Mouse (Mus musculus) kidney, adult 2 months (tissue): Measurements from ENCODE around the gene Catsper4.

Experiments used
- CTCF ChIP-seq: fragments of 200-500 bp; conservative IDR thresholded peaks from 2 replicates; pipeline ENCODE4 v1.5.1; 2011; ENCODE audit warnings: low read depth, mild to moderate bottlenecking, control low read depth, low read length, moderate library complexity, mixed read lengths; ENCODE audit not compliant: insufficient read depth, insufficient read length
- POLR2A ChIP-seq: fragments of 200-500 bp; IDR thresholded peaks from one replicate; pipeline ENCODE4 v1.6.1; 2011; ENCODE audit warnings: low read depth, low read length, control low read depth

- no peak for TF ChIP-seq POLR2A
- no peak for TF ChIP-seq CTCF
These were observed 25.9 kb upstream of the Catsper4 start for GRCm38 (mm10) chr4:134252911-134253721.
